Mouse (Mus musculus) liver, adult 2 months (tissue): ENCODE measurements around the gene Prps1l1.

ENCODE experiments used
- CTCF ChIP-seq: fragments of 200-500 bp; IDR thresholded peaks from 2 replicates; pipeline ENCODE4 v1.5.1; 2011; ENCODE audit warnings: low read depth, low read length, control low read depth
- POLR2A ChIP-seq: fragments of 200-500 bp; IDR thresholded peaks from 2 replicates; pipeline ENCODE4 v1.6.1; 2011; ENCODE audit warnings: low read length, control low read depth; ENCODE audit not compliant: insufficient read depth; ENCODE audit errors: extremely low read depth

DNA sequence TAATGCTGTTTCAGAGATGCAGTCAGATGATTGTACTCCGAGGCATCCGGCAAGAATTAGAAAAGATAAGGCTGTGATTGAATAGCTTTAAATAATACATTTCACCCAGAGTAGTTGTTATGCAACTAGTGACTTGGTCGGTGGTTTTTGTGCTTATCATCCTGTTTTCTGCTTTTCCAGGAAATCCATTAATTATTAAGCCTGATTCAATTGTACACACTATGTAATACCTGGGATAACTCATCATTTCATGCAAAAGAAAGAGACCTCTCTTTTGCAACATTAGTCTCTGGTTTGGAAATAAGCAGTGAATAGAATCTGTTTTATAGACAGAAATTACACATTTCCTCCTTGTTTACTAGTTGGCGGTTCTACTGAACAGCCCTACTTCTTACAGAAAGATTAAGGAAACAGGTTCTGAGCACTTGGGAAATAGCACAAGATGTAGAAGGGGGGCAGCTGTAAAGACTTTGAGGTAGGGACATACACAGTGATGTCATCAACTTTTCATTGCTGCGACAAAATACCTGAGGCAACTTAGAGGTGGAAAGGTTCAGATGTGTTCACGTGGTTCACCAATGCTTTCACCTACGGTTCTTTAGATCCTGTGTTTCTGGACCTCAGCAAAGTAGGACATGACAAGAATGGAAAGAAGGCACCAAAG lies 5.1 kb downstream of the Prps1l1 start:
- no peak for TF ChIP-seq POLR2A
- no peak for TF ChIP-seq CTCF
